Mouse (Mus musculus) layer of hippocampus, adult 8-10 months (tissue): ENCODE results near the gene Slc27a4. TPM values are rescaled to one million over a fixed set of nuclear protein-coding genes. Genes with fewer than 3 reads are reported as not detected.

ENCODE experiments used
- DNase-seq, 2 experiments: peaks; one replicate each; pipeline ENCODE4 v3.0.0; 2022; ENCODE audit warnings: low spot score in 2 of 2
- microRNA-seq, 2 experiments: library from miRNA; unstranded; fragments of <30 nt; microRNA quantifications; one replicate each; pipeline ENCODE4 v1.2.0; 2022
- total RNA-seq, 4 experiments: library from RNA; stranded (reverse); gene quantifications; 2 replicates each; pipeline ENCODE4 v1.2.4; 2022

The Slc27a4 gene
- total RNA-seq, 4 experiments from 2014 or later: 65.4 to 69.0 (median 67.5) TPM

DNA sequence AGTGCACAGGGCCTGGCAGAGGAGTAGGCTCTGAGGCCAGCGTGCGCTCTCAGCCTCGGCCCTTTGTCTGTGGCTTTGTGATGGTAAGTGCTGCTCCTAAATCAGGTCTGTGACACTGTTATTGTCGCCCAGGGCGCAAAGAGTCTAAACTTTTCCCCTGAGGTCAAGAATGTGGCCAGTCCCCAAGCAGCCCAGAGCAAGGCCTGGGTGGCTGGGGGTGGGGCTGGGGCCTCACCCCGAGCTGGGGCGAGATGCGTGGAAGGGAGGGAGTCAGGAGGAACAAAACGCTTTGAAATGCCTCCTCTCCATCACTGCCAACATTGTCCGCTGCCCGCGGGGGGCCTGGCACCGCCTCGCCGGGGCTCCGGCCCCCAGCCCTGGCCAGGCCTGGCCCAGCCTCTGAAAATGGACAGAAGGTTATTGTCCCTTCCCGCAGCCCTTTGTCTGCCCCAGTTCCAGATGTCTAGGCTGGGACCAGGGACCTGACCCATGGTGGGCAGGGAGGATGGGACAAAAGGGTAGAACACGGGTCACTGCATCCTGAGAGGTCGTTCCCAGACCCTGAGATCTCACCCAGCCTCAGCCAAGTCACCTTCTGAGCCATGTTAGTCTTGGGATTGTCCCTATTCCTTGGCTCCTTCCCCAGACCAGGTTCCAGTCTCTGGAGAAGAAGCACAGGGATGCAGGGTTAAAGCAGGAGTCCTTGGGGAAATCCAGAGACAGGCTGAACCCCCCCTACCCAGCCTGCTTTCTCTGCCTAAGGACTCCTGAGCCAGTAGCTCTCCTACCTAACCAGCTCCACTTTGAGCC is 54.2 kb downstream of the Slc27a4 start:
- DNase-seq: peak; percentile 52 to 68

DNA sequence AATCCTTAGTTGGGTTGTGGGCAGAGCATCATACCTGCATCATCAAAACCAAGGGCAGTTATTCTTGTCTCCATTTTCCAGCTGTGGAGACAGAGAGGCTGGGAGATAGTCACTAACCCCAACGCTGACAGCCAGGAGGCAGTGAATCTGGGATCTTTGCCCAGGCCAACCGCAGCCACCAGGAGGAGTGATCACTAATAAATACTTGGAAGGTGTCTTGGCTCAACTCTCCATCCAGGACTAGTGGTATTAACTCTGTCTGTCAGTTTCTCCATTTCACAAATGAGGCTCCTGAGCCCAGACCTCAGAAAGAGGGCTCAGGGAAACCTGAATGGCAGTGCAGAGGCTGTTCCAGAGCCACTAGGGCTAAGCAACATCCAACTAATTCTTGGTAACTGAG is 54.9 kb downstream of the Slc27a4 start:
- no peak for DNase-seq

DNA sequence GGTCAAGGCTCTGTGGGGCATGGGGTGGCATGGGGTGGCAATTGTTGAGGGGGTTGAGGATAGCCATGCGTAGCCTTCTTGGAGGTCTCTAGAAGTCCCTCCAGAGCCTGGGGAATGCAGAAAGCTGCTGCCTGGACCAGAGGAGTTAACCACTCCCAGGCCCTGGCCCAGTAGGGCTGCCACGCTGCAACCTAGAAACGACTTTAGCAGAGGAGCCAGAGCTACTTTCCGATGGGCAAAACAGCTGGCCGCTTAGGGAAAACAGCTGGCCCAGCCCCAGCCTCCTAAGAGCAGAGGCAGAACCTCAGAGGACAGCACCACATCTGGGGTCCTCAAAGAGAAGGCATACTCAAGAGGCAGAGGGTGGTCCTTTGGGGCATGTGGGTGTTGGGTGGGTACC is 55.5 kb downstream of the Slc27a4 start:
- no peak for DNase-seq

DNA sequence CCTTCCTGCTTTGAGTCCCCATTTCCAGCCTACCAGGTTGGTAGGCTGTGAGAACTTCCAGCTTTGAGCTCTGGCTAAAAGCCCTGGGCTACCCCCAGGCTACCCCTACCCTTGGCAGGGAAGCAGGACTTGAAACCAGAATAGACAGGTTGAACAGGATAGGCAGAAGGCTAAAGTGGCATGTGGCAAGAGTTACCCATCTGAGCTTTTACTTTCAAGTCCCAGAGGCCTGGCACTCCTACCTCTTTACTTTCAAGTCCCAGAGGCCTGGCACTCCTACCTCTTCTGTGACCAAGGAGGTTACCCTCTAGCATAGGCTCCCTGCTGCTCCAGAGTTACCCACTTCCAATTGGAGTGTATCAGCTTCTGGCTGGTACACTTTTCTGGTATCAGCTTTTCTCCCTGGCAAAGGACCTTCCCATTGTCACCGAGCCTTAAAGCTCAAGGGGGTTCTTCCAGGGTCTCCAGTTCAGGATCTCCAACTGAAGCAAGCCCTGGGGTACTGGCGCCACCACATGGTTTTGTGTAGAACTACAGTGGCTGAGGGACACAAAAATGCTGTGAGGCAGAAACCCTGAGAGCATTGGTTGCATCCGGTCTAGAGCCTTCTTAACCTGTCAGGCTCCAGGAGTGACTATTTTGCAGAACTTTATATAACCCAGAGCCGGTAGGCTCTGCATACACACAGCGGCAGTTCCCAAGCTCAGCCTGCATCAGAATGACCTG is 56.5 kb downstream of the Slc27a4 start:
- peak in 1 of 2 experiments; percentile 52 for DNase-seq

DNA sequence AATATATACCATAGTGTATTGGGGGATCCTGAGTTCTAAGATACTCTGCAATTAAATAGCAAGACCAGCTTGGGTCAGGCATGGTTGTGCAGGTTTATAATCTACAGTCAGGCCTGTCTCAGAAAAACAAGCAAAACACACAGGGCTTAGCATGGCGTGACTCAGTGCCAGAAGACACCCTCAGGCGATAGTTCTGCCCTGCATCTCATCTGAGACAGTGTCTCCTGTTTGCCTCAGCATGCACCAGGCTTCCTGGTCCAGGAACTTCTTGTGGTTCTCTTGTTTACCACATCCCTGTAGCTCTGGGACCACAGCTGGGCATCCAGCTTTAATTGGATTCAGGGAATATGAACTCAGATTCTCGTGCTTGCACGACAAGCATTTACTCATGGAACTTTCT is 62.7 kb downstream of the Slc27a4 start:
- no peak for DNase-seq

Small RNA genes within 50 kb of the gene (microRNA-seq; reads per million reads assigned to microRNA genes)
- gene Mir219a-2 (0 reads per million in 2 experiments), gene Mir219b (0 reads per million in 2 experiments)

Other genes starting within 250 kb of the Slc27a4 start
- 10 to 100 TPM; 78.8 to 94.5 (median 89.3) TPM for gene Rapgef1, start 182.9 kb upstream of the Slc27a4 start, total RNA-seq
- 1 to 10 TPM in 2 of 4 experiments, under 1 TPM in 2; 0.59 to 1.4 (median 1.0) TPM for gene Gm13420, start 50.9 kb upstream of the Slc27a4 start, total RNA-seq
- gene Gm13547, start 43.3 kb upstream of the Slc27a4 start, total RNA-seq: under 1 TPM in 1 of 4 experiments, not detected in 3; 0.56 TPM
- 10 to 100 TPM; 24.7 to 31.2 (median 28.6) TPM for gene Coq4, start 15.1 kb upstream of the Slc27a4 start, total RNA-seq
- 10 to 100 TPM; 39.3 to 53.1 (median 51.4) TPM for gene Trub2, start 14.1 kb upstream of the Slc27a4 start, total RNA-seq
- 10 to 100 TPM; 54.4 to 63.1 (median 58.9) TPM for gene Urm1, start 17.4 kb downstream of the Slc27a4 start, total RNA-seq
- gene Cercam, start 66.5 kb downstream of the Slc27a4 start, total RNA-seq: 10 to 100 TPM; 12.7 to 15.2 (median 13.8) TPM
- 100 to 1,000 TPM; 104 to 124 (median 114) TPM for gene Odf2, start 86.6 kb downstream of the Slc27a4 start, total RNA-seq
- gene Gle1, start 132.8 kb downstream of the Slc27a4 start, total RNA-seq: 10 to 100 TPM; 42.5 to 49.2 (median 44.9) TPM
- gene Sptan1, start 162.9 kb downstream of the Slc27a4 start, total RNA-seq: 100 to 1,000 TPM; 744 to 871 (median 808) TPM
- 10 to 100 TPM; 36.9 to 45.0 (median 39.9) TPM for gene Wdr34, start 246.2 kb downstream of the Slc27a4 start, total RNA-seq